Mouse (Mus musculus) monocyte, adult 2 months (primary cell): ENCODE results near the gene Fmnl2.

Experiments
- DNase-seq, 2 experiments: peaks; one replicate each; pipeline ENCODE4 v3.0.0; 2022; ENCODE audit warnings: low spot score in 2 of 2, low read depth in 1 of 2

Gene Fmnl2

DNA sequence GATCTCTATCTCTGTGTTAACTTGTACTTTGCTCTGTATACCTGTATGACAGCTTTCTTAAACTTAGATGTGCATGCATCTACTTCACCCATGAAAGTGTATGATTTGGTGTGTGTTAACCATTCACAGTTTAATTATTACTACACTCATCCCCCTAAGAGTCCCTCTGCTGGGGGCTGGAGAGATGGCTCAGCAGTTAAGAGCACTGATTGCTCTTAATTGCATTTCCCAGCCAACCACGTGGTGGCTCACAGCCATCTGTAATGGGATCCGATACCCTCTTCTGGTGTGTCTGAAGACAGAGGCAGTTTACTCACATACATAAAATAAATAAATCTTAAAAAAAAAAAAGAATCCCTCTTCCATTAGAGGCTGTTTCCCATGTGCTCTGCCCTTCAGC, 242.4 kb downstream of the Fmnl2 start:
- DNase-seq, result no peak

DNA sequence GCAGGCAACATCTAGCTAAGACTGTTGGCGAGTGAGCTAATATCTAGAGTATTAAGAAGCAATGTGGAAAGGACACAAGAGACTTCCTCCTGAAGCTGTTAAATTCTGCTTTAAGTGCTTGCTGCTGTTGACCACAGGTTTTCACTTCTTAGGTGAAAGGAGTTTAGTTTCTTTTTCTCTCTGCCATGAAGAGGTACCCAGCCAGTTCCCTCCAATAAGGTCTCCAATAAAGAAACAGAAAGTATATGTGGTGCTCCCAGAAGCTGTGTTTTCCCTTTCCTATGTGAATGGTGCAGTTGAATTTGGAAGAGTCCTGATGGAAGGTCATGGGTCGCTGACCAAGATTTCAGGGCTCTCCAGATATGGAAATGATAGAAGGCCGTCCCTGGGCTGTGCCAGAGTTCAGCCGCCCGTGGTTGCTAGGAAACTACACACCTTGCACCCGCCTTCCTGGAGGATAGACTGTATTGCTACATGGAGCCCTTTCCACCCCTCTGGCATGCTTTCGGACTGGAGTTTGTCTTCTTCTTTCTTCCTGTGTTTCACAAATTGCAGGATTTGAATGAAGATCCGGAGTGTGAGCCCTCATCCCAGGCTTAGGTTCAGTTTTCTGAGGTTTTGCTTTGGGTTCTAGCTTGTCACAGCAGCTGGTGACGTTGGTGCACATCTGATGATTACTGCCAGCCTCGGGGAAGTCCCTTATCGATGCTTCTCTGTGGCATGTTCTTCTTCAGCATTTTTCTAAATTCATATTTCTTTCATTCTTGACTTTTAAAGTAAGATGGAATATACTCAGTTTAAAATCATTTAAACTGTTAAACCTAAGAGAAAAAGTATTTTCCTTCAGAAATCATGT, 244.5 kb downstream of the Fmnl2 start:
- no peak for DNase-seq

DNA sequence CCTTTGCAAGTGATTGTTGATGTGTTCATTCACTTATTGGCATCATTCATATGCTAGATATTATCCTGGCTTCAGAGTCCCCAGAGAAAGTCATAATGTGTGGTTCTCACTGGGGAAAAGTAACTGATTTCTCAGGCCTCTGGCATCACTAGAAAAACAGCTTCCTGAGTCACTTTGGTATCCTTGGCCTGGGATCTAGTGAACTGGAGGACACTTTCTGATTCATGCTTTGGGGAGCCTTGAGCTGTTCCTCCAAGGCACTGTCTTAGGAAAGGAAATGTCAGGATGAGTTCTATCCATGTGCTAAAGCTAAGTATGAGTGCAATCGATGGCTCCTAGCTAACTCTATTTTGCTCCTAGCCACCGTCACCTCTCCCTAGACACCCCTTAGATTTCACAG, 245.2 kb downstream of the Fmnl2 start:
- DNase-seq, result no peak

DNA sequence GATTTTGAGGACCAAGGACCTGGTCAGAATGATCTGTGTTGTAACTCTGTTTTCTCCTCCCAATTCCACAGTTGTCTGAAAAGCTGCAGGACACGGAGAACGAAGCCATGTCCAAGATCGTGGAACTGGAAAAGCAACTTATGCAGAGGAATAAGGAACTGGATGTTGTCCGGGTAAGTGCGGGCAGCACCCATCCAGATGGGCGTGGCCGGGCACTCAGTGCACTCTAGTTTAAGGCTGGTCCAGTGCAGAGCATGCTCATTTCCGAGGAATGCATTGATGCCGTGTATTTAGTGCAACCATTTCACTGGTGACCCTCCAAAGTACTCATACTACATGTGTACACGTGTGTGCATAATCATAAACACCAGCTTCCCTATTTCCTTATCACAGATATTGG, 247.7 kb downstream of the Fmnl2 start:
- DNase-seq, result no peak

DNA sequence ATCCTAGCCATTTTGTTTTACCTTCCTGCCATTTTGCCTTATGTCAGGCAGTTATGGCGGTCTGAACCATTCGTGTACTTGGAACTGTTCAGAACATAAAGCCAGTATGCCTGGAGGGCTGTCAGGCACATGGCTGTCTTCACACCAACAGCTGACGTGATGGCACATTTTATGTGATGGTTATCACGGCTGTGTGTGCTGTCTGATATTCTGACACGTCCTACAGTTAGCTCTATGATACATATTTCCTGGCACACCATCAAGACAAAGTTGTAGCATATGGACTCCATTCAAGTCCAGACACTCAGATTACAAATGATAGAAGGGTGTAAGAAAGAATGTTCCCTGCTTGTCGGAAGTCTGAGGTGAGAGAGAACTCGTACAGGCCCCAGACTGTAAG, 248.4 kb downstream of the Fmnl2 start:
- DNase-seq, result no peak

DNA sequence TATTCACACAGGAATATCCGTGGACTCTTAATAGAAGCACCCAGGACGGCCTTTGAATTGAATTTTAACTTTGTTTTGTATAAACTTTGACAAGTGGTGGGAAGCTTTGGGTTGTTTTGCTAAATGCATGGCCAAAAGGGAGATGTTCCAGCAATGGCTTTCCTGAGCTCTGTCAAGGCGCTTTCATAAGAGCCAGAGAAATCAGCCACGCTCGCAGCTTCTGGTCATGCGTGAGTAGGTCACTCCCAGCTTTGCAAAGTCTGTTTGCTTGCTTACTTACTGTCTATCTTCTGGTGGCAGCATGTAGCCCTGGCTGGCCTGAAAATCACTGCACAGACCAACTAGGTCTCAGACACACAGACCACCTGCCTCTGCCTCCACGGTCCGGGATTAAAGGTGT, 248.8 kb downstream of the Fmnl2 start:
- DNase-seq, result no peak

DNA sequence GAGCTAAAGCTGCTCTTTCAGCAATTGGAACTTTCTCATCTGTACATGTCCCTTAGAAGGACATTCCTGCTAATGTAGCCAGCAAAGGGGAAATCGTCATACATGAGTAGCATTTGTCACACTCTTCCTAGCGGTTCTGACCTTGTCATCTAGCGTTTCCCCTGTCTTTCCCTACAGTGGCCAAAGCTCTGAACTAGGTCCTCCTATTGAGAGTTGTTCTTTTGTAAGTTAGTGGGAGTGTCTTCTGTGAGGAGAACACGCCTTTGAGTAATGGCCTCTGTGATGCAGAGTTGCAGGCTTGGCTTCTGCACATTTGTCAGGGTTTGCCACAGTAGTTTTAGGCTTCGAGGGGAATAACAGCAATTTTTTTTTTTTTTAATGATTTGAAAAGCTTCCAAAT, 250.9 kb downstream of the Fmnl2 start:
- no peak for DNase-seq

DNA sequence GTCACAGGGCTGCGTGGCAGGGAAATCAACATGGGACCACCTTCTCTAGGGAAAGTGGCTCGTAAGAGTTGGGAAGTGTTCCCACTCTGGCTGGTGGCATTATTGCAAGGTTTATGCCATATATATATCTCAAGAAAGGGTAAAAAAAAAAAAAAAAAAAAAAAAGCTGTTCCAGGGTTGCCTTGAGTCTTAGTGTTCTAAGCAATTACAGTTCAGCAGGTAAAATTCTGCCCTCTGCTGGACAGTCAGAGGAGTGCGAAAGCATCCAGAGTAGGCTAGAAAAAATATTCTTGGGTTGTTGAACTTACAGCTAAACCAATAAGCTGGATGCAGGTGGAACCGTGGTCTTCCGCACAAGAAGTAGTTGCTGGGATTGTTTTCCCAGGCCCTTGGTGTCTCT, 264.1 kb downstream of the Fmnl2 start:
- DNase-seq, result no peak

DNA sequence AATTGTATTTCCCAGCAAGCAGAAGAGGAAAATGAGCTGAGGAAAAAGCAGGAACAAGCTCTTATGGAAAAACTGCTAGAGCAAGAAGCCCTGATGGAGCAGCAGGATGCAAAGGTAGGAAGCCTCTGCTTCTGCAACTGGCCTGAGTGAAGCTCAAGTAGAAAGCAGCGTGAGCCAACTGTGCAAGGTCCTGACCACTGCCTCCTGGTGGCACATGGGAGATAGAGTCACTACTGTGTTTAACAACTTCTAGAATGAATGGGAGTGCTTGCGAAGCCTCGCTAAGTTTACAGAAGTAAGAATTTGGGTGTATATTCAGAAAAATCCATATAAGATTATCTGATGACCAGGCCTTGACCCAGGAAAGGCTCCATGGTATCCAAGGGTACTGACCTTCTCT, 268.3 kb downstream of the Fmnl2 start:
- DNase-seq, result no peak

DNA sequence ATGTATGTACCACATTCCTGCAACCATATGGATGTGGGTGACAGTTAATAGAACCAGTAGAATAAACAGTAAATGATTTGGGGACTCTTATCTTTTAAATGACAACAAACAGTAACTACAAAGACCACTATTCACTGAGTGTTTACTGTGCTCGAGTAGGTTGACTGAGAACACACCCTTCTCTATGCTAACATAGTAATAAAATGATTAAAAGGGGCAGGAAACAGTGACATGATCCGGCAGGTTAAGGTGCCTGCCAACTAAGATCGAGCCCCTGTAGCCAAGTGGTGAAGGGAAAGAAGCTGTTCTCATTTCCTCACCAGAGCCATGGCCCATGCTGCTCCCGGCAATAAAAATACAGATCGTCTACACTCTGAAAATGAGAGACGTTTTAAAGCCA, 271.4 kb downstream of the Fmnl2 start:
- DNase-seq, result no peak

DNA sequence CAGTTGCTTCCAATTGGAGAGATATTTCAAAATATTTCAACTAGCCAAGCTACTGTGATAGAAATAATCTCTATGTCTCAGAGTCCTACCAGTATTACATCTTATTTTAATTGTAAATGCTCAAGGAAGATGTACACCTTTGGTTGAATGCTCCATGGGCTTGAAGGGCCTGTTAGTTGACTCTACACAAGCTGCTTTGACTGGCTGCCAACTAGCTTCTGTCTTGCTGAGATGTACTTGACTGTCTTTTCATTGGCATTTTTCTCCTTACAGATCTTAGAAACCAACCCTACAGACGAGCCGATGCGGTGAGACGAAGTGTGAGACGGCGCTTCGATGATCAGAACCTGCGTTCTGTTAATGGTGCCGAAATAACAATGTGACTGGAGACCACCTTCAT, 273.9 kb downstream of the Fmnl2 start:
- DNase-seq, result no peak

DNA sequence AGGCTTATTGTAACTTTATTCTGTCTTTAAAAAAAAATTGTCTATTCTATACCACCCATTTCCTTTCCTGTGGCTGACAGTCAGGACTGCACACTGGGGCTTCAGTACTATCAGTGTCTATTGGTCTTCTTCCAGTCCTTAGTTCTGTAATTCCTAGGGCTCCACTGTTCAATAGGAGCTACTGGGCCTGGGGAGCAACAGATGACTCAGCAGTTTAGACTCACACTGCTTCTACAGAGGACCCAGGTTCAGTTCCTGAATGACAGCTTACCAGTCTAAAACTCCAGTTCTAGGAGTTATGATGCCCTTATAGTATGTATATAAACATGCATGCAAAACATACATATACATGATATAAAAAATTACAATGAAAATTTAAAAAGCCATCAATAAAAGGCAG, 289.2 kb downstream of the Fmnl2 start:
- no peak for DNase-seq

DNA sequence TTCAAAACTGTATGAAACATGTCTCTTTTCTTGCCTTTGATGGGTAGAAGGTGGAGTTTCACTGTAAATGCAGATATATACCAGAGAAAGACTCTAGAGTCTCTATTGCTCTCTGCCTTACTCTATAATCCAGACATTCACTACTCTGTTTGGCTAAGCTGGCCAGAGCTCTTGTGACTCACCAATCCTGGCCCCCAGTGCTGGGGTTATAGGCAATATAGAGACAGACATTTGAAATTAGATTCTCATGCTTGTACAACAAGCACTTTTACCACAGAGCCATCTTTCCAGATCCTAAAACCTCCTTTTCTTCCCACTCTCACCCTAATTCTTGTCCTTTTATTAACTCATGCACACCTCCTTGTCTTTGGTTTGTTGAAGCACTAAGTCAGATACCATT, 316.3 kb downstream of the Fmnl2 start:
- no peak for DNase-seq

DNA sequence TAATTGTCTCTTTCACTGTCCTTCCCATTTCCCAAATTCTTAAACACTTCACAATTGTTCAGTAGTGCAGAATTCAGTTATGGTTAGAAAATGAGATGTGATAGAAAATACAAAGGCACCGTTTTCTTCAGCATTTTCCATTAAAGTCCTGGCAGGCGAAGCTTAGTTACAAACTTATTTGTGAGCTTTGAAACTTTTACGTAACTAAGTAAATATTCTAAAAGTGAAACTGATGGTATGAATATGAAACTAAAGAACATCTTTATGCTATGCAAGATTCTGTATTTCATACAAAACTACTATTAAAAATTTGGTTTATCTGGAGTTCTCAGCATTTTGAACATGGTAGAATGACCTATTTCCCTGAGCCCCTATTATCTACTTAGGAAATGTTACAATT, 321.3 kb downstream of the Fmnl2 start:
- DNase-seq, result no peak

DNA sequence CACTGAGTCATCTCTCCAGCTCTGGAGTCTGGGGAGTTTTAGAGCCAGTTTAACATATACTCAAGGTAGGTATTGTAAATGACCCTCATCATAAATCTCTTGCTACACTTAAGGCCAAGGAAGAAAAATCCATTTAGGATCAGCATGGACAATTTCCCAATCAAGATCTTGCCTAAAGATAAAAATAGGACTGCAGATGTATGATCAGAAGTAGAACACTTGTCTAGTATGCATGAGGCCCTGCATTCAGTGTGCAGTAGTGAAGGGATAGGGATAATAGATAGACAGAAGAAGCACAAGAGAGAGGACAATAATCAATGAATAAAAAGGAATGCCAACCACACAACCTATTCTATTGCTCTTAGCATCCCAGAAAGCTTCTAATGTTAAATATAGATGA, 322.2 kb downstream of the Fmnl2 start:
- no peak for DNase-seq
